Mouse (Mus musculus): ENCODE measurements at regions not wholly inside any gene's neighbourhood (a gene's known extent, or its start where the extent isn't known, plus 50 kb on each side); places are given as distances from the start of the nearest gene placed in this dataset.
"Not testable (repeated sequence)": the region's sequence is repeated elsewhere in the genome, so short reads cannot be mapped to it uniquely, and the experiment has no call there.

- TF ChIP-seq POLR2A (IDR thresholded peaks at IDR 0.05; ENCODE audit: borderline replicate concordance, insufficient read depth, low read length); CTCF (IDR thresholded peaks at IDR 0.05; ENCODE audit: borderline replicate concordance, insufficient read depth, low read depth, low read length): not testable (repeated sequence)
Measured at GRCm38 (mm10) chr14:53743552-53743951, 510.4 kb downstream of the Dad1 start.

Data from cerebellum, adult 2 months (tissue).